Mouse (Mus musculus): ENCODE results near the gene Hrh1. TPM values are rescaled to one million over a fixed set of nuclear protein-coding genes. Genes with fewer than 3 reads are reported as not detected.

Hrh1 gene
- polyA plus RNA-seq (2012; rRNA removed): 7.2 and 8.0 TPM in 2 replicates

GRCm38 (mm10) chr6:114397691-114398217, at the start of gene Hrh1:
Gene Hrh1 (plus strand): TSS chr6:114397936.

Other genes with a start within 250 kb of the Hrh1 start
- 0.24 and 0.45 TPM in 2 replicates for gene Slc6a1, start 115.3 kb upstream of the Hrh1 start, polyA plus RNA-seq (2012; rRNA removed)
- 20.1 TPM in 2 replicates for gene Atg7, start 245.2 kb downstream of the Hrh1 start, polyA plus RNA-seq (2012; rRNA removed)

All from colon, adult 2 months (tissue).